Mouse (Mus musculus) spleen, adult 2 months (tissue): ENCODE data around the gene 1700025C18Rik. TPM values are rescaled to one million over a fixed set of nuclear protein-coding genes. Genes with fewer than 3 reads are reported as not detected.

ENCODE experiments used
- DNase-seq, 2 experiments: peaks; one replicate each; pipeline versions ENCODE4 v3.0.0 to v3.0.0-alpha.2; 2012 to 2021; ENCODE audit warnings: low spot score in 2 of 2, low read depth in 1 of 2
- H3K27ac ChIP-seq: fragments of 200-500 bp; 2 replicates; pipeline ENCODE4 v1.5.1; 2012; ENCODE audit warnings: low read length, inconsistent platforms; ENCODE audit not compliant: insufficient read depth
- H3K27me3 ChIP-seq: fragments of 200-500 bp; 2 replicates; pipeline ENCODE4 v1.6.1; 2012; ENCODE audit warnings: mild to moderate bottlenecking, moderate library complexity, low read length, inconsistent platforms; ENCODE audit not compliant: control insufficient read depth, insufficient read depth
- H3K36me3 ChIP-seq: fragments of 200-500 bp; 2 replicates; pipeline ENCODE4 v1.6.1; 2012; ENCODE audit warnings: mild to moderate bottlenecking, low read length, inconsistent platforms; ENCODE audit not compliant: control insufficient read depth, insufficient read depth
- H3K4me1 ChIP-seq: fragments of 200-500 bp; 2 replicates; pipeline ENCODE4 v1.6.1; 2011; ENCODE audit warnings: inconsistent platforms; ENCODE audit not compliant: control insufficient read depth, insufficient read depth, insufficient read length
- H3K4me3 ChIP-seq: fragments of 200-500 bp; 2 replicates; pipeline ENCODE4 v1.5.1; 2011; ENCODE audit warnings: mild to moderate bottlenecking, inconsistent platforms; ENCODE audit not compliant: insufficient read depth, insufficient read length; ENCODE audit errors: extremely low read depth
- CTCF ChIP-seq: fragments of 200-500 bp; IDR thresholded peaks from 2 replicates; pipeline ENCODE4 v1.5.1; 2011; ENCODE audit warnings: mild to moderate bottlenecking, inconsistent platforms; ENCODE audit not compliant: insufficient read depth, insufficient read length, insufficient replicate concordance; ENCODE audit errors: extremely low read depth
- POLR2A ChIP-seq: fragments of 200-500 bp; IDR thresholded peaks from 2 replicates; pipeline ENCODE4 v1.6.1; 2011; ENCODE audit warnings: low read depth, low read length, inconsistent platforms
- WGBS: fragments of 180-500 bp; shearing (Covaris S2); methylation state at CpG from one replicate; pipeline ENCODE4 v1.1.7; 2018; 5-methylcytosine and 5-hydroxymethylcytosine counted together
- polyA plus RNA-seq: library from polyadenylated mRNA; depleted of rRNA; stranded (reverse); fragments of >200 nt; gene quantifications from 2 replicates; pipeline ENCODE4 v1.2.3, GENCODE M21; 2012; rRNA removed

1700025C18Rik gene
- polyA plus RNA-seq, result not detected in 2 replicates

DNA sequence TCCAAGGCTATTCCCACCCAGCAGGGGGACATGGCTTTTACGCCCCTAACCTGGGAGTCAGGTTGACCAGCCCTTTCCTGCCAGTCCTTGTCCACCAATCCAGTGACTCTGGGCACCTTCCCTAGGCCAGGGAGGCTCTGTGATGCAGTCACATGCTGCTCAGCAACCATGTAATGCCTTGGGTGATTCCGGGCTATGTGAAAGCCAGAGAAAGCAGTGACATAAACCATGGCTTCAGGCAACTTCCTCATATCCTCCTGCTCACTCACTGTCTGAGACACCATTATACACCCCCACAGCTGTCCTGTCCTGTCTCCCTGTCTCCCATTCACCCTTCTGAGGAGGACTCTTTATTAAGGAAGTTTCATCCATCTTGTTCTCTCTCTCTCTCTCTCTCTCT lies at the start of gene 1700025C18Rik:
Gene 1700025C18Rik (minus strand): TSS at position 101 of the 400 bp plus-strand sequence.
- 68% methylated on average over 2 of the region's 2 CpGs for WGBS
- TF ChIP-seq CTCF (no peak), POLR2A (no peak)
- Histone ChIP-seq H3K4me3 (no peak within 1 kb of the TSS), H3K4me1 (no peaks in the 10 kb centered on the region), H3K36me3 (no peaks in the 10 kb centered on the region), H3K27me3 (no peaks in the 10 kb centered on the region), H3K27ac (no peak within 1 kb of the TSS)
- no peak for DNase-seq

DNA sequence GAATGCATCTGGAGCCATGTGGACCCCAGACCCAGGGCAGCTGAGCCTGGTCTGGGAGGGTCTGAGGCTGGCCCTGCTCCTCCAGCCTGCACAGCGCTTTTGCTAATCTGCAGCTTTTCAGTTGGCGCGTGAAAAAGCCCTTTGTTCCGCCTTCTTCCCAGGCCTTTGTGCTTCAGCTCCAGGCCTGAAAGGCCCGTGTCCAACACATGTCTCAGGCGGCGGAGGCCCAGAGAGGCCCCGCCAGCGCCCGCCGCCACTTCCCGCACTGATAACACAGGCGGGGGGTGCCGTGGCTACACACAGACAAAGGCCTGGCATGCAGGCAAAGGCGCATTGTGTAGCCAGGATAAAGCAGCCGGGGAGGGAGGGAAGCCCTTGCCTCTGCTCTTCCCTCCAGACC lies 45.5 kb upstream of the 1700025C18Rik start:
- TF ChIP-seq CTCF (no peak), POLR2A (no peak)
- H3K4me3 ChIP-seq, result no peak overlapping the region
- no peaks in the 10 kb centered on the region for H3K27me3 ChIP-seq
- 45% methylated on average over 16 of the region's 16 CpGs for WGBS
- no peak for DNase-seq
- H3K36me3 ChIP-seq, result no peaks in the 10 kb centered on the region
- H3K27ac ChIP-seq, result no peak overlapping the region
- H3K4me1 ChIP-seq, result no peaks in the 10 kb centered on the region

DNA sequence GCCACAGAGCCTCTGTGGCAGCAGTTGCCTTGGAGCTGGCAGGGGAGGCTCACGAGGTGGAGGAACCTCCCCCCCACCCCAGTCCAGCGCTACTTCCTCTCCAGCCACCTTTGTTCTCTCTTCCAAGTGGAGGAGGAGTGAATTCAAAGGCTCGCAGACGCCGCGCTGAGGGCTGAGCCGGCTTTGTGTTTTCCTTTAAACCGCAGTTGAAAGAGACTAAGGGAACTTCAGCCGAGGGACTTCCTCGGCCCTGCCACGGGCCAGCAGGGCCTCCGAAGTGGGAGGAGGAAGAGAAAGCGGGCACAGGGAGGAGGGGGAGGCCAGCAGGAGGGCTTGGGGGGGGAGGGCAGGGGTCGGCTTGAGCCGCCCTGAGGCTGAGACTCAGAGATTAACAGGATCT lies 43.0 kb upstream of the 1700025C18Rik start:
- H3K4me1 ChIP-seq, result no peaks in the 10 kb centered on the region
- no peak for DNase-seq
- H3K36me3 ChIP-seq, result no peaks in the 10 kb centered on the region
- TF ChIP-seq POLR2A, result no peak
- no peak for TF ChIP-seq CTCF
- no peaks in the 10 kb centered on the region for H3K27me3 ChIP-seq
- WGBS, result 2% methylated on average over 15 of the region's 15 CpGs
- no peak overlapping the region for H3K27ac ChIP-seq
- H3K4me3 ChIP-seq, result no peak overlapping the region

DNA sequence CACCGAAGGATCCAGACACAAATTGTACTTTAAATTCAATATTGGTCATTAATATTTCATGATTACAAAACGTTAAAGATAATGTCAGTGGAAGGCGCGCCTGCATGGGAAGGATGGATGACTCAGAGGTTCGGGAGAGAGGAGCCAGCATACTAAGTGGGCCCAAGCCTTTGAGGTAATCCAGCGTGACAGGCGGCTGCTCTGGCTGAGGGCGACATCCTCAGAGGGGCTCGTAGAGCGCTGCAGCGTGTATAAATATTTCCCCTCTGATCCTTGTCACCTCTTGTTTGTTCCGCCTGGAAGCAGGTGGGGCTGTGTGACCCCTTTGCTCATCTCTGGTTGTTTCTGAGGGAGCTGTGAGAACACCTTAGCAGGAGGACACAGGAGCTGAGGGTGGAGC lies 40.9 kb upstream of the 1700025C18Rik start:
- DNase-seq, result no peak
- H3K4me3 ChIP-seq, result no peak overlapping the region
- H3K27ac ChIP-seq, result no peak overlapping the region
- TF ChIP-seq CTCF (no peak), POLR2A (no peak)
- H3K36me3 ChIP-seq, result no peaks in the 10 kb centered on the region
- 85% methylated on average over 12 of the region's 12 CpGs for WGBS
- H3K27me3 ChIP-seq, result no peaks in the 10 kb centered on the region
- no peaks in the 10 kb centered on the region for H3K4me1 ChIP-seq

DNA sequence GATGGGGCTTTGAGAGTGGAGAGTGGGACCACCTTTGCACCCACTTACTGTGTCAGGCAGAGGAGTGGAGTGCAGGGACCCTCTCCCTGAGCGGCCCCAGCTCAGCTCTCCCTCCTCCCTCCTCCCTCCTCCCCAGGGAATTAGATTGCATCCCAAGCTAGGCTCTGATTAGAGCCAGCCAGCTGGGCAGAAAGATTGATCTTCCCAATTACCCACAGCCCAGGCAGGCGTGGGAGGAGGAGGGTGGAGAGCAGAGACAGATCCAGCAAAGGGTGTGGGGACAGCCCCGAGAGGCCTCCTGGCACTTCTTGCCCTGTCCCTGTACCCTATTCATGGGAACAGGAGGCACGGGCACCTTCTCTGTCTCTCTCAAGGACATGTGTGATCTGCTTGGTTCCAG lies 38.6 kb upstream of the 1700025C18Rik start:
- no peaks in the 10 kb centered on the region for H3K27me3 ChIP-seq
- H3K4me1 ChIP-seq, result no peaks in the 10 kb centered on the region
- no peak for DNase-seq
- no peak overlapping the region for H3K4me3 ChIP-seq
- no peaks in the 10 kb centered on the region for H3K36me3 ChIP-seq
- 76% methylated on average over 4 of the region's 4 CpGs for WGBS
- no peak overlapping the region for H3K27ac ChIP-seq
- TF ChIP-seq CTCF (no peak), POLR2A (no peak)

DNA sequence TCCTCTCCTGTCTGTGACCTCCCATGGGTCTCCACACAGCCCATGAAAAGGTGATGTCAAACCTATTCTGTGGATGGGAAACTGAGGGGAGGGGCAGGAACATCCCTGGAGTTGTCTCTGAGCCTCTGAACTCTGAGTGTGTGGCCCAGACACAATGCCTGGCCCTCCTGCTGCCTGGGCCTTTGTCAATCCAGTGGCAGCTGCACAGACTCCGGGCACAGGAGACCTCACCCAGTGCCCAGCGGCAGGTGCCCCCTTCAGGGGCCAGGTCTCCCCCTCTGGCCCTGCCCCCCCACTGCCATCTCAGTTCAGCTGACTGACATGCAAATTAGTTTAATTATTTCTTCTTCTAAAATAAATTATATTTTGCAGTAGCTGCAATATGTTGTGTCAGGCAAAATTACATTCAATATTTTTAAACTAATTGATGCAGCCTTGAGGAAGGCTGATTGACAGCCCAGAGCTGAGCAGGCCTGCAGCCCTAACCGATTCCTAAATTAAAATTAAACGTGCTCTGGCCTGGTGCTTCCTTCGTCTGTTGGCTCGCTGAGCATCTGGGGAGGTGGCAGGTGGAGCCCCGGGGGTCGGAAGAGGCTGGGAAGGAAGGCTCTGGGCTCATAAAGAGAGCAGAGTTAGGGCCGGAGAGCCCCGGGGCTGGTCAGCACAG lies 36.5 kb upstream of the 1700025C18Rik start:
- H3K4me3 ChIP-seq, result no peak overlapping the region
- H3K4me1 ChIP-seq, result no peaks in the 10 kb centered on the region
- DNase-seq, result no peak
- TF ChIP-seq CTCF, result no peak
- TF ChIP-seq POLR2A, result no peak
- WGBS, result 73% methylated on average over 10 of the region's 10 CpGs
- H3K27me3 ChIP-seq, result no peaks in the 10 kb centered on the region
- H3K36me3 ChIP-seq, result no peaks in the 10 kb centered on the region
- H3K27ac ChIP-seq, result no peak overlapping the region

DNA sequence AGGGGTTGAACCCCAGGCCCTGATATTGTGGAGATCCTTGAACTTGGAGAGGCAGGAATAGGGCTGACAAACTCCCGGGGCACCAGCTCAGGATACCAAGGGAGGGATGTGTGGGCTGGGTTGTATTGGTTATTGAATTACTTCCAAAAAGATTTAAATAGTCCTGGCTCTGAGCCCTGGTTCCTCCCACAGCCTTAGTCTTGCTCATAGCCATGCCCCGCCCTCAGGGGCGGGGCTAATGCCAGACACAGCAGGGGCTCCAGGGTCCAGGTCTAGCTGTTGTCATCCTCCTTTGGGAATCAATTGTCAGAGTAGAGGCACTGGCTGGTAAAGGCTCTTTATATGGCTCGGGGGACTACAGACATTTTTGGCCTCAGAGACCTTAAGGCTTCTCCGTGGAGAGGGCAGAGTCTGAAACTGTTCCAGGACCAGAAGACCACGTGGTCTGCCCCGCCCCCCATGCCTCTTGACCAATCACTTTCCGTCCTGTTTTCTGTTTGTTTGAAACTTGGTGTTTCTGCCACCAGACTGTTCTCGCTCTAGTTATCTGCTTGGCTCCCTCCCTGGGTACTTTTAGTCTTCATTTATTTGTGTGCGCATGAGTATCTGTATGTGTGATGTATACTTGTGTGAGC lies 30.8 kb upstream of the 1700025C18Rik start:
- no peak overlapping the region for H3K27ac ChIP-seq
- H3K36me3 ChIP-seq, result no peaks in the 10 kb centered on the region
- TF ChIP-seq CTCF (no peak), POLR2A (no peak)
- no peak overlapping the region for H3K4me3 ChIP-seq
- H3K4me1 ChIP-seq, result no peaks in the 10 kb centered on the region
- DNase-seq, result no peak
- no peaks in the 10 kb centered on the region for H3K27me3 ChIP-seq
- 35% methylated on average over 10 of the region's 10 CpGs for WGBS
